Mouse (Mus musculus) limb, embryonic 14.5 days (tissue): Measurements from ENCODE around the gene Il17ra. TPM values are rescaled to one million over a fixed set of nuclear protein-coding genes. Genes with fewer than 3 reads are reported as not detected.

ENCODE experiments used
- ATAC-seq: fragments of 200-750 bp; cut with Nextera tagmentation; 2 replicates; pipeline ENCODE4 v1.8.0; 2017; ENCODE audit warnings: low read depth, moderate number of reproducible peaks, moderate TSS enrichment; ENCODE audit not compliant: low FRiP score
- DNase-seq: peaks from one replicate; pipeline ENCODE4 v3.0.0-alpha.2; 2015; ENCODE audit warnings: low spot score
- H3K27ac ChIP-seq: fragments of 300-500 bp; sonication (generic); replicated peaks from 2 replicates; pipeline ENCODE4 v1.5.1; 2014; ENCODE audit warnings: low read depth, mild to moderate bottlenecking, low read length, moderate library complexity, mixed read lengths
- H3K27me3 ChIP-seq: fragments of 300-500 bp; sonication (generic); 2 replicates; pipeline ENCODE4 v1.6.1; 2014; ENCODE audit warnings: low read length, mixed read lengths; ENCODE audit not compliant: control insufficient read depth, insufficient read depth
- H3K36me3 ChIP-seq: fragments of 300-500 bp; sonication (generic); 2 replicates; pipeline ENCODE4 v1.6.1; 2014; ENCODE audit warnings: mild to moderate bottlenecking, low read length, moderate library complexity, mixed read lengths; ENCODE audit not compliant: control insufficient read depth, insufficient read depth
- H3K4me1 ChIP-seq: fragments of 300-500 bp; sonication (generic); 2 replicates; pipeline ENCODE4 v1.6.1; 2014; ENCODE audit warnings: antibody characterized with exemption, low read length, mixed read lengths; ENCODE audit not compliant: control insufficient read depth, insufficient read depth
- H3K4me2 ChIP-seq: fragments of 300-500 bp; sonication (generic); replicated peaks from 2 replicates; pipeline ENCODE4 v1.6.1; 2014; ENCODE audit warnings: low read depth, mild to moderate bottlenecking, low read length, moderate library complexity; ENCODE audit not compliant: severe bottlenecking
- H3K4me3 ChIP-seq: fragments of 300-500 bp; sonication (generic); replicated peaks from 2 replicates; pipeline ENCODE4 v1.5.1; 2014; ENCODE audit warnings: low read length
- H3K9ac ChIP-seq: fragments of 300-500 bp; sonication (generic); 2 replicates; pipeline ENCODE4 v1.6.1; 2014; ENCODE audit warnings: mild to moderate bottlenecking, low read depth, low read length, moderate library complexity; ENCODE audit not compliant: severe bottlenecking
- H3K9me3 ChIP-seq: fragments of 300-500 bp; sonication (generic); 2 replicates; pipeline ENCODE4 v1.6.1; 2016; ENCODE audit warnings: low read length; ENCODE audit not compliant: control insufficient read depth
- POLR2A ChIP-seq: fragments of 200-500 bp; IDR thresholded peaks from 2 replicates; pipeline ENCODE4 v1.8.0; 2012; ENCODE audit warnings: inconsistent platforms, mild to moderate bottlenecking, moderate library complexity, borderline replicate concordance; ENCODE audit not compliant: insufficient read depth, insufficient read length; ENCODE audit errors: extremely low read depth
- WGBS: fragments of 180-500 bp; shearing (Covaris S2); extraction: QIAGEN DNeasy Blood & Tissue Kit; methylation state at CpG from one replicate; pipeline ENCODE4 v1.1.7; 2014; 5-methylcytosine and 5-hydroxymethylcytosine counted together
- polyA plus RNA-seq, 2 experiments: library from polyadenylated mRNA; depleted of rRNA in 1 of 2; stranded (reverse) in 1 of 2; unstranded in 1 of 2; fragments of >200 nt; fragmentation: Nextera tagmentation in 1 of 2; extraction: Ambion mirVana in 1 of 2; gene quantifications; 2 replicates each; pipeline versions ENCODE4 v1.2.1 to v1.2.3; 2012 to 2014

The Il17ra gene
- polyA plus RNA-seq, 2 experiments = 3.1 to 6.0 TPM

- H3K9me3 ChIP-seq = no peaks in the 10 kb centered on the region
- no peak for ATAC-seq
- H3K4me3 ChIP-seq = no peak overlapping the region
- H3K36me3 ChIP-seq = peaks cover 40% of the 10 kb centered on the region
- no peak for TF ChIP-seq POLR2A
- H3K27me3 ChIP-seq = no peaks in the 10 kb centered on the region
- no peak overlapping the region for H3K4me2 ChIP-seq
- no peak for DNase-seq
- peaks cover 2% of the 10 kb centered on the region; the same call in 1 of the 2 replicates for H3K4me1 ChIP-seq
- WGBS = 82% methylated on average over 4 of the region's 4 CpGs
- H3K9ac ChIP-seq = no peak overlapping the region
- no peak overlapping the region for H3K27ac ChIP-seq
Observed at GRCm38 (mm10) chr6:120508645-120509044, 45.6 kb downstream of the Il17ra start.

GRCm38 (mm10) chr6:120509975-120510374 lies 46.9 kb downstream of the Il17ra start:
- WGBS = 93% methylated on average over 7 of the region's 7 CpGs
- H3K9ac ChIP-seq = no peak overlapping the region
- no peak for ATAC-seq
- no peaks in the 10 kb centered on the region for H3K9me3 ChIP-seq
- H3K36me3 ChIP-seq = peaks cover 49% of the 10 kb centered on the region
- H3K4me3 ChIP-seq = no peak overlapping the region
- no peaks in the 10 kb centered on the region for H3K27me3 ChIP-seq
- no peak for DNase-seq
- TF ChIP-seq POLR2A = no peak
- H3K4me2 ChIP-seq = no peak overlapping the region
- peaks cover 2% of the 10 kb centered on the region; the same call in 1 of the 2 replicates for H3K4me1 ChIP-seq
- no peak overlapping the region for H3K27ac ChIP-seq

DNA sequence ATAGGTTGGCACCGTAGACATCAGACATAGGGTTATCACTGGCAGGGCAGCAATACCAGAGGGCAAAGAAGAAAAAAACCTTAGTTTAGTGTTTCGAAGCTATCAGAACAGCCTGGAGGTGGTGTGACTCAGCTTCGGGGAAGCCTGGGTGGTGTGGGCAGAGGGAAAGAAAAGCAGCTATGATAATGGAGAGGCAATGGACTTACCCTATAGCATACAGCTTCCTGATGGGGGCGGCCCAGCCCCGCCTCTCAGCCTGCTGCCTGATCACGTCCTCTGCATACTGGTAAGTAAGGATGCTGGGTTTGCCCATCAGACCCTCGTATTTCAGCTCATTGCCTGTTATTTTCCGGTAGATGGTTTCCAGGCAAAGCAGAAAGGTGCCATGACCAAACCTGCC lies 47.4 kb downstream of the Il17ra start:
- no peak for TF ChIP-seq POLR2A
- no peak for DNase-seq
- H3K27ac ChIP-seq = no peak overlapping the region
- ATAC-seq = no peak
- peaks cover 2% of the 10 kb centered on the region; the same call in 1 of the 2 replicates for H3K4me1 ChIP-seq
- 86% methylated on average over 8 of the region's 8 CpGs for WGBS
- no peak overlapping the region for H3K4me2 ChIP-seq
- no peaks in the 10 kb centered on the region for H3K9me3 ChIP-seq
- no peaks in the 10 kb centered on the region for H3K27me3 ChIP-seq
- H3K9ac ChIP-seq = no peak overlapping the region
- no peak overlapping the region for H3K4me3 ChIP-seq
- peaks cover 49% of the 10 kb centered on the region for H3K36me3 ChIP-seq

GRCm38 (mm10) chr6:120511212-120511611 lies 48.2 kb downstream of the Il17ra start:
- no peak for TF ChIP-seq POLR2A
- ATAC-seq = no peak
- no peak overlapping the region for H3K4me2 ChIP-seq
- WGBS = 78% methylated on average over 6 of the region's 6 CpGs
- no peaks in the 10 kb centered on the region for H3K9me3 ChIP-seq
- DNase-seq = no peak
- H3K9ac ChIP-seq = no peak overlapping the region
- no peak overlapping the region for H3K27ac ChIP-seq
- H3K27me3 ChIP-seq = no peaks in the 10 kb centered on the region
- H3K4me1 ChIP-seq = no peaks in the 10 kb centered on the region
- peaks cover 56% of the 10 kb centered on the region for H3K36me3 ChIP-seq
- no peak overlapping the region for H3K4me3 ChIP-seq

- Histone ChIP-seq H3K27me3 (no peaks in the 10 kb centered on the region), H3K4me3 (no peak overlapping the region), H3K36me3 (peaks cover 54% of the 10 kb centered on the region), H3K9ac (no peak overlapping the region), H3K4me2 (no peak overlapping the region), H3K9me3 (no peaks in the 10 kb centered on the region), H3K4me1 (no peaks in the 10 kb centered on the region), H3K27ac (no peak overlapping the region)
- TF ChIP-seq POLR2A = no peak
- ATAC-seq (no peak), DNase-seq (no peak)
- 89% methylated on average over 4 of the region's 4 CpGs for WGBS
Observed at GRCm38 (mm10) chr6:120516422-120516821, 53.4 kb downstream of the Il17ra start.

GRCm38 (mm10) chr6:120516879-120517278 lies 53.8 kb downstream of the Il17ra start:
- peaks cover 56% of the 10 kb centered on the region for H3K36me3 ChIP-seq
- no peaks in the 10 kb centered on the region for H3K4me1 ChIP-seq
- ATAC-seq (no peak), DNase-seq (no peak)
- 98% methylated on average over 6 of the region's 6 CpGs for WGBS
- H3K4me2 ChIP-seq = no peak overlapping the region
- no peaks in the 10 kb centered on the region for H3K9me3 ChIP-seq
- H3K27ac ChIP-seq = no peak overlapping the region
- H3K4me3 ChIP-seq = no peak overlapping the region
- no peak overlapping the region for H3K9ac ChIP-seq
- TF ChIP-seq POLR2A = no peak
- no peaks in the 10 kb centered on the region for H3K27me3 ChIP-seq
